Mouse (Mus musculus) CH12.LX (cell line): ENCODE measurements around the gene Kidins220. TPM values are rescaled to one million over a fixed set of nuclear protein-coding genes. Genes with fewer than 3 reads are reported as not detected.

Experiments
- DNase-seq: peaks from one replicate; pipeline ENCODE4 v3.0.0-alpha.2; 2013; ENCODE audit errors: extremely low read depth
- H3K27ac ChIP-seq: 2 replicates; pipeline ENCODE4 v1.5.1; 2012; ENCODE audit warnings: low read depth, mild to moderate bottlenecking, control low read depth, moderate library complexity; ENCODE audit not compliant: insufficient read depth
- H3K27me3 ChIP-seq: replicated peaks from 2 replicates; pipeline ENCODE3; 2012; ENCODE audit warnings: inconsistent platforms
- H3K36me3 ChIP-seq, 2 experiments: replicated peaks in 1 of 2; 2 replicates each; pipeline versions ENCODE3 to v1.6.1; 2012; ENCODE audit warnings: inconsistent platforms in 1 of 2, low read length in 1 of 2, mild to moderate bottlenecking in 1 of 2, mixed read lengths in 1 of 2, moderate library complexity in 1 of 2; ENCODE audit not compliant: control insufficient read depth in 1 of 2, insufficient read depth in 1 of 2
- H3K4me1 ChIP-seq, 2 experiments: 2 replicates each; pipeline ENCODE4 v1.6.1; 2012; ENCODE audit warnings: inconsistent platforms in 1 of 2, moderate library complexity in 1 of 2; ENCODE audit not compliant: insufficient read depth in 2 of 2, control insufficient read depth in 1 of 2
- H3K4me2 ChIP-seq: 2 replicates; pipeline ENCODE4 v1.6.1; 2012; ENCODE audit warnings: low read depth, mild to moderate bottlenecking, control low read depth; ENCODE audit not compliant: poor library complexity, insufficient read depth, severe bottlenecking
- H3K4me3 ChIP-seq, 3 experiments: fragments of 150-350 bp in 1 of 3; sonication (generic) in 1 of 3; replicated peaks in 1 of 3; 2 replicates each; pipeline versions ENCODE3 to v1.5.1; 2011 to 2012; ENCODE audit warnings: low read depth in 2 of 3, low read length in 2 of 3, mild to moderate bottlenecking in 2 of 3, moderate library complexity in 2 of 3, control low read depth in 1 of 3, improper control_type of control experiment in 1 of 3, inconsistent platforms in 1 of 3, mixed read lengths in 1 of 3; ENCODE audit not compliant: poor library complexity in 1 of 3
- H3K79me2 ChIP-seq: replicated peaks from 2 replicates; pipeline ENCODE4 v1.6.1; 2012; ENCODE audit warnings: mild to moderate bottlenecking, moderate library complexity; ENCODE audit not compliant: control insufficient read depth, poor library complexity, insufficient read depth, severe bottlenecking; ENCODE audit errors: extremely low read depth
- H3K9ac ChIP-seq: 2 replicates; pipeline ENCODE4 v1.6.1; 2012; ENCODE audit warnings: low read depth, mild to moderate bottlenecking, control low read depth, moderate library complexity; ENCODE audit not compliant: insufficient read depth
- H3K9me3 ChIP-seq: replicated peaks from 2 replicates; pipeline ENCODE3; 2012; ENCODE audit warnings: low read length, inconsistent platforms, mixed read lengths
- BHLHE40 ChIP-seq: IDR thresholded peaks from 2 replicates; pipeline ENCODE4 v1.6.1; 2011; ENCODE audit warnings: mild to moderate bottlenecking, low read depth, low read length, improper control_type of control experiment
- CHD1 ChIP-seq: IDR thresholded peaks from 2 replicates; pipeline ENCODE4 v1.6.1; 2012; ENCODE audit warnings: low read depth, low read length, improper control_type of control experiment, inconsistent platforms
- CHD2 ChIP-seq: IDR thresholded peaks from 2 replicates; pipeline ENCODE4 v1.6.1; 2011; ENCODE audit warnings: low read length, improper control_type of control experiment
- ELF1 ChIP-seq: IDR thresholded peaks from 2 replicates; pipeline ENCODE4 v1.6.1; 2014; ENCODE audit warnings: low read depth, mild to moderate bottlenecking, inconsistent platforms, low read length, improper control_type of control experiment
- EP300 ChIP-seq: IDR thresholded peaks from 2 replicates; pipeline ENCODE4 v1.6.1; 2011; ENCODE audit warnings: low read length, improper control_type of control experiment
- ETS1 ChIP-seq: conservative IDR thresholded peaks from 2 replicates; pipeline ENCODE4 v1.6.1; 2012; ENCODE audit warnings: low read depth, mild to moderate bottlenecking, inconsistent platforms, low read length, improper control_type of control experiment, moderate library complexity
- GABPA ChIP-seq: IDR thresholded peaks from 2 replicates; pipeline ENCODE4 v1.6.1; 2012; ENCODE audit warnings: low read depth, low read length, improper control_type of control experiment, inconsistent platforms; ENCODE audit not compliant: insufficient replicate concordance
- HCFC1 ChIP-seq: IDR thresholded peaks from 2 replicates; pipeline ENCODE4 v1.6.1; 2012; ENCODE audit warnings: low read depth, mild to moderate bottlenecking, inconsistent platforms, low read length, improper control_type of control experiment
- IRF4 ChIP-seq: IDR thresholded peaks from 2 replicates; pipeline ENCODE4 v1.6.1; 2014; ENCODE audit warnings: low read depth, mild to moderate bottlenecking, inconsistent platforms, low read length, improper control_type of control experiment
- MAFK ChIP-seq: IDR thresholded peaks from 2 replicates; pipeline ENCODE4 v1.6.1; 2011; ENCODE audit warnings: low read length, improper control_type of control experiment; ENCODE audit not compliant: insufficient replicate concordance
- MAX ChIP-seq: IDR thresholded peaks from 2 replicates; pipeline ENCODE4 v1.6.1; 2011; ENCODE audit warnings: low read length, improper control_type of control experiment
- MEF2A ChIP-seq: IDR thresholded peaks from 2 replicates; pipeline ENCODE4 v1.6.1; 2014; ENCODE audit warnings: low read depth, mild to moderate bottlenecking, inconsistent platforms, low read length, improper control_type of control experiment, borderline replicate concordance
- MXI1 ChIP-seq: IDR thresholded peaks from 2 replicates; pipeline ENCODE4 v1.6.1; 2011; ENCODE audit warnings: mild to moderate bottlenecking, low read depth, low read length, improper control_type of control experiment
- NRF1 ChIP-seq: IDR thresholded peaks from 2 replicates; pipeline ENCODE4 v1.6.1; 2014; ENCODE audit warnings: low read depth, mild to moderate bottlenecking, inconsistent platforms, low read length, improper control_type of control experiment, moderate library complexity
- POLR2AphosphoS2 ChIP-seq: IDR thresholded peaks from 2 replicates; pipeline ENCODE4 v1.6.1; 2011; ENCODE audit warnings: low read depth, low read length, improper control_type of control experiment
- RAD21 ChIP-seq: IDR thresholded peaks from 2 replicates; pipeline ENCODE4 v1.6.1; 2011; ENCODE audit warnings: low read depth, mild to moderate bottlenecking, low read length, improper control_type of control experiment, moderate library complexity
- SIN3A ChIP-seq: IDR thresholded peaks from 2 replicates; pipeline ENCODE4 v1.6.1; 2012; ENCODE audit warnings: low read length, improper control_type of control experiment, inconsistent platforms
- SMC3 ChIP-seq: IDR thresholded peaks from 2 replicates; pipeline ENCODE4 v1.6.1; 2011; ENCODE audit warnings: low read depth, low read length, improper control_type of control experiment
- TBP ChIP-seq: conservative IDR thresholded peaks from 2 replicates; pipeline ENCODE4 v1.6.1; 2011; ENCODE audit warnings: low read depth, low read length, improper control_type of control experiment
- TCF12 ChIP-seq: IDR thresholded peaks from 2 replicates; pipeline ENCODE4 v1.6.1; 2014; ENCODE audit warnings: low read depth, mild to moderate bottlenecking, inconsistent platforms, low read length, improper control_type of control experiment
- USF1 ChIP-seq: IDR thresholded peaks from 2 replicates; pipeline ENCODE4 v1.6.1; 2014; ENCODE audit warnings: low read depth, mild to moderate bottlenecking, inconsistent platforms, low read length, improper control_type of control experiment
- USF2 ChIP-seq: conservative IDR thresholded peaks from 2 replicates; pipeline ENCODE4 v1.6.1; 2011; ENCODE audit warnings: low read depth, low read length, improper control_type of control experiment
- ZKSCAN1 ChIP-seq: IDR thresholded peaks from 2 replicates; pipeline ENCODE4 v1.6.1; 2012; ENCODE audit warnings: low read depth, inconsistent platforms, low read length, improper control_type of control experiment, borderline replicate concordance
- ZNF384 ChIP-seq: IDR thresholded peaks from 2 replicates; pipeline ENCODE4 v1.6.1; 2012; ENCODE audit warnings: low read depth, low read length, improper control_type of control experiment, inconsistent platforms
- dilution Hi-C: fragments of 300-500 bp; cut with MboI; formaldehyde crosslinking; loops from 2 replicates; pipeline ENCODE4 v1.14.3; 2020; ENCODE audit warnings: low sequenced_read_pairs; ENCODE audit not compliant: extremely low pct_unique_long_range_greater_than_20kb, extremely low pct_ligation_motif_present
- in situ Hi-C: fragments of 300-500 bp; cut with MboI; formaldehyde crosslinking; loops from 3 replicates; pipeline ENCODE4 v1.14.3; 2019; ENCODE audit warnings: low sequenced_read_pairs, low pct_ligation_motif_present, low pct_unique_long_range_greater_than_20kb, mixed read lengths
- polyA plus RNA-seq: library from polyadenylated mRNA; unstranded; fragments of >175 nt; gene quantifications from 2 replicates; pipeline ENCODE4 v1.2.1, GENCODE M21; 2012; ENCODE audit warnings: low read depth; ENCODE audit not compliant: insufficient read length
- total RNA-seq, 2 experiments: library from RNA; depleted of rRNA; stranded (reverse); fragments of 300-350 nt in 1 of 2; fragments of >200 nt in 1 of 2; gene quantifications; 2 replicates each; pipeline ENCODE4 v1.2.3; 2012 to 2014

Gene Kidins220
- total and polyA plus RNA-seq, 3 experiments = 32.4 to 47.8 (median 39.4) TPM

DNA sequence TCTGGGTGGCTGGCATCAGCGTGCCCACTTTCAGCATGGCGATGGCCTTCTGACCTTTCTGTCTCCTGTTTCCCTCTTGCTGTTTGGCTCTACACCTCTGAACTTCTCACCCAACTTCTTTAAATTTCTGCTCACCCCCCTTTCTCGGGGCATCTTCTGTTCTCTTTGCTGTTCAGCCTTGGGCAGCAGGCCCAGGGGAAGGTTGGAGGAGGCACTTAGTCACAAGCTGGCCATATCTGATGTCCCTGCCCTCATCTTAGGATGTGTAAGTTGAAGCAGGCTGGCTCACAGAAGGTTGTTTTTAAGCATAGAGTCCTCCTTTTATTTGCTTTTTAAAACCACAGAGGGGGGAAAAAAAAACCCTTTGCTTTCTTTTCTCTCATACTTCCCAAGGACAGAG lies 40.7 kb upstream of the Kidins220 start:
- in situ Hi-C loops = no loop called here
- Histone ChIP-seq H3K4me2 (no peak overlapping the region), H3K36me3 (no peaks in the 10 kb centered on the region), H3K27me3 (no peaks in the 10 kb centered on the region), H3K4me3 (no peak overlapping the region), H3K4me1 (peaks cover 3 to 6% of the 10 kb centered on the region in 2 experiments; a peak in 1 of 4 replicates)
- DNase-seq = no peak
- TF ChIP-seq ZKSCAN1 (no peak), HCFC1 (no peak), TCF12 (no peak), CHD1 (no peak), RAD21 (no peak), BHLHE40 (no peak), ZNF384 (no peak), POLR2AphosphoS2 (no peak), USF2 (no peak), MEF2A (no peak), CHD2 (no peak)
- TF ChIP-seq, all 38 proteins: peak for 0
- Histone ChIP-seq H3K9ac (no peak overlapping the region), H3K79me2 (no peaks in the 10 kb centered on the region), H3K9me3 (no peaks in the 10 kb centered on the region), H3K27ac (no peak overlapping the region)
- dilution Hi-C loops = no loop called here

DNA sequence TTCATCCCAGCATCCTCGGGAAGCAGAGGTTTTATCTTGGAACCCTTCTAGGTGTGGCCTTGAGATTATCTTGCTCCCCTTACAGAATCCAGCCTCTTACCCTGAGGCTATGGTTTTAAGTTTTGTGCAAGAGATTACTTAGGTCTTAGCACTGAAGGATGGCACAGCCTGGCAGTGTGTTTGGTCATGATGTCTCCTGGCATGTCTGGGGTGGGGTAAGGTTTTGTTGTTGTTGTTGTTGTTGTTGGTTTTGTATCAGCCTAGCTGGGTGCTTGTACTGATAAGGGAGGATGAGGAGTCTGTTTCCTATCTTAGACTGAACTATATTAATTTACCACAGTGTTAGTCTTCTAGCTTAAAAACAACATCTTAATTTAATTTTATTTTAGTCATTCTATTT lies 38.4 kb upstream of the Kidins220 start:
- no peak overlapping the region for H3K9ac ChIP-seq
- no peaks in the 10 kb centered on the region for H3K79me2 ChIP-seq
- no peak for DNase-seq
- in situ Hi-C loops (no loop called here), dilution Hi-C loops (no loop called here)
- H3K4me1 ChIP-seq = 0 out of 4 replicates have a peak, but pooled peaks cover 0 to 3% of the 10 kb centered on the region in 2 experiments
- no peaks in the 10 kb centered on the region for H3K9me3 ChIP-seq
- no peak overlapping the region for H3K4me2 ChIP-seq
- TF ChIP-seq CHD2 (no peak), IRF4 (no peak), USF1 (no peak), TBP (no peak), MEF2A (no peak), MXI1 (no peak), TCF12 (no peak), NRF1 (no peak), SMC3 (no peak), RAD21 (no peak), ELF1 (no peak), GABPA (no peak), SIN3A (no peak), MAFK (no peak), MAX (no peak), USF2 (no peak), ETS1 (no peak), EP300 (no peak)
- H3K27me3 ChIP-seq = no peaks in the 10 kb centered on the region
- no peaks in the 10 kb centered on the region for H3K36me3 ChIP-seq
- no peak overlapping the region for H3K27ac ChIP-seq
- no peak overlapping the region for H3K4me3 ChIP-seq
